Mouse (Mus musculus): ENCODE measurements at regions not wholly inside any gene's neighbourhood (a gene's known extent, or its start where the extent isn't known, plus 50 kb on each side); places are given as distances from the start of the nearest gene placed in this dataset.

DNA sequence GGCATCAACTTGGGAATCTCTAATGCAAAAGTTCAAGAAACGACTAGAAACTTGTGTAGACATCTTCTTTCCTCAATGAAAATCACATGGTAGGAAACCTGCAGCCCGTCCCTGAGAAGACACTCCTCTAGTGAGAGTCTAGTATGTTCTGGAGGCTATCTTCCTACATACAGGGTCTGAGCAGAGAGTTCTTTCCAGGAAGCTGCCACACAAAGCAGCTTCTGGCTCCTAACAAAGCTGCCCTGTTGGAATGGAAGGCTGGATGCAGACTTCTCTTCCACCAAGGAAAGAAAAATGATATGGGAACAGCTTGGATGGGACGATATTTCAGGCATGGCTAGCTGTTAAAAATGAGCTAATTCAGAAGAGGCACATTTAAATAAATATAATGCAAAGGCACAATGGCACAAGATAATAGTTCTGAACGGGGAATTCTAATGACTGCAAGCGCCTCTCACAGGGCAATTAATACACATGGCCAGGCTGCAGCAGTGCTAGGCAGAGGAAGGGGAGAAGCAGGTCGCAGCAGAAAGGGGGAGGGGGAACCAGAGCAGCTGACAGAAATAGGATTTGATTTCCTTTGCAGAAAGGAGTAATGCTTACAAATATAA is 391.4 kb upstream of the Plxna2 start:
- WGBS = 51% methylated on average over 6 of the region's 6 CpGs
- DNase-seq (ENCODE audit: low read depth, low spot score) = no peak

DNA sequence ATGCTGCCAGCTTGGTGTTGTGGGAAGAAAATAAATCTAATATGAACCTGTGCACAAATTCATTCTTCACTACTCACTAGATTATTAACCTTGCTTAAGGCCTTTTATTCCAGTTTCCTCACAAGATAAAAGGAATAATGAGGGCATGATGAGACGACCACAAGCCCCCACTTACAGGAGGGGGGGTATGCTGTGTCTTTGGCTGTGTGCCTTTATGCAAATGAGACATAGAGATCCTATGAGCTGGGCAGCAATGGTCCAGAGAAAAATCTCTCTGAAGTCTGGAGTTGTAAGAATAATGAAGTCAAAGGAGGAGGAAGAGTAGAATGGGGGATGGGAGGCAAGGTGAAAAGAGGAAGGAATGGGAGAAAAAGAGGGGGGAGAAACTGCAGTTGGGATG is 392.2 kb upstream of the Plxna2 start:
- 26% methylated on average over 1 of the region's 1 CpGs for WGBS

DNA sequence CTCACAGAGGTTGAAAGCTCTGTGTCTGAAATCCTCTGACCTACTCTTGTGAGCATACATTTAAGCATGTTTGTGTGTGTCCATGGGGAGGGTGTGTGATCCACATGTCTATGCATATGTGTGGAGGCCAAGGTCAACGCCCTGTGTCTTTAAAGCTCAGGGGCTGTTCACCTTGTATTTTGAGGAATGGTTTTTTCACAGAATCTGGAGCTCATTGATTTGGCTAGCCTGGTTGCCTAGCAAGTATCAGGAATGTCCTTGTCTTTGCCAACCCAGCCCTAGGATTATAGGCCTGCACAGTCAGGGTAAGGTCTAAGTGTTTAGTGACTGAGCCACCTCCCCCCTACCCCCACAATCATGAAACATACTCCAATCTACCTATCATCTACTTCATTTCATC is 394.0 kb upstream of the Plxna2 start:
- no peak for DNase-seq (ENCODE audit: low read depth, low spot score)
- 89% methylated on average over 1 of the region's 1 CpGs for WGBS

More for the DNA sequence above, 392.2 kb upstream of the Plxna2 start:
- no peak for DNase-seq (ENCODE audit: low read depth, low spot score)

DNA sequence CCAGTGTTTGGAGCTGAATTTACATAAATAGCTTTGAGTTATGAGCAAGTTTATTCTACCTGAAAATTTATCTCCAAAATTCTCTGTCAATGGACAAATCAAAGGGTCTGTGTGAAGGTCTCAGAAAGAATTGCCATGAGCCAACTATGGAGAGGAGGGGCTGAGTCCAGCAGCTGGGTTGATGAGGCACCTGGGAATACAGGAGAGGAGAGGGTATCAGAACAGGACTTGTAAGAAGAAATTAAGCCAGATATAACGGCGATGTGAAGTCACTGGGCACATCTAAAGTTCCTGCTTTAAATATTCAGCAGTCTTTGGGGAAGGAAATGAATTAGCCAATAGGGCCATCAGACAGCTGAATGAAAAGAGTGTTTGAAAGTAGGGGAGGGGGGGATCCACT is 394.4 kb upstream of the Plxna2 start:
- WGBS = 51% methylated on average over 2 of the region's 2 CpGs
- DNase-seq (ENCODE audit: low read depth, low spot score) = no peak

DNA sequence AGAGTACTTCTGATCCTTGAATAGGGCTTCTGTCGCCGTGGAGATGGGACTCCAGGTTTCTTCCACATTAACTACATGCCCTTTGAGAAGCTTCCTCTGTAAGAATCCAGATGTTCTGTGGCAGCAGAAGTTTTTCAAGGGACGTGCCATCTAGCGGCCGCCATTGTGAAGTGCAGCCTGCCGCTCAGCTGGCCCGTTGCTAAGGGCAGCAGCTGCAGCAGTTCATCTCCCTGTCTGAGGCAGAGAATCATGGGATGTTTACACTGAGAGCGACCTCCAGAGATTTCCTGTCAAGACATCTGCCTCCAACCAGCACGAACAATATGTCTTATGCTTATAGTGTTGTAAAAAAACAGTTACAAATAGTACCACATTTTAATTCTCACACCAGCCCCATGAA is 395.0 kb upstream of the Plxna2 start:
- DNase-seq (ENCODE audit: low read depth, low spot score) = no peak
- under 1% methylated on average over 9 of the region's 9 CpGs for WGBS

DNA sequence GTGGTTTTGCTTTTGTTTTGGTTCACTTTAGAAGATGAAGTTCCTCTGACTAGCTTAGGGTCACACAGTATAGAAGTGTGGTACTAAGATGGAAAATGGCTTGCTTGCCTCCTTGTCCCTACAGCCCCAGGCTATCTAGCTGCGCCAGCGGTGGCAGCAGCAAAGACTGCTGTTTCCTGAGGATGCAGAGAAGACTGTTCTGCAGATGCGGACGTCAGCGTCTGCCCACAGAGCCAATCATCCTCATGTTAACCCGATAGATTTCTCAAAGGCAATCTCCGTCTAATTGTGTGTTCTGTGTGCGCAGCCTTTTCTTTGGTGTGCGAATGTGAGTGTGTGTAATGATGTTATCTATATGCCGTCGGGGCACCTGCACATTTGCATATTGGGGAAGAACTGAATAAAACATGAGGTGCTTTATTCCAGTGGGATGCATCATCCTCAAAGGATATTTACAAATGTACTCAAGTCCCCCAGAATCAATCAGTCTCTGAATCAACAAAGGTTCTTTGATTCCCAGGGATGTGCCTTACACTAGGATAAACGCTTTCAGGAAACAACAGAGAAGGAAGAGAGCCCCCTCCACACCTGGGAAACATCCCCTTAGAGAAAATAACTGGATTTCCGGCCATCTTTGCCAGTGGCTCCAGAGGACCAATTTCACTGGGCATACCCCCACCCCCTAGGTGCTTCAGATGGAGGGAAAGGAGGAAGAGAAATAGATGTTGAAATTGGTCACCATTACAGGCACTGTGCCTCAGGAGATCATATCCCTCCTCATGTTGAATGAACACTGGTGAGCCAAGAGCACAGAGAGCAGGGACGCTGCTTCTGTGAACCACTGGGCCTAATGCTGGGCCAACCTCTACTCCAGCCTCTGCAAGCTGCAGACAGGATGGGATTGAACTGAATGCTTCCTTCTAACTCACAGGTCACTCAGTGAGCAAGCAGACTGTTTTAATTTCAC is 409.7 kb upstream of the Plxna2 start:
- WGBS = 58% methylated on average over 14 of the region's 14 CpGs
- DNase-seq (ENCODE audit: low read depth, low spot score) = no peak

DNA sequence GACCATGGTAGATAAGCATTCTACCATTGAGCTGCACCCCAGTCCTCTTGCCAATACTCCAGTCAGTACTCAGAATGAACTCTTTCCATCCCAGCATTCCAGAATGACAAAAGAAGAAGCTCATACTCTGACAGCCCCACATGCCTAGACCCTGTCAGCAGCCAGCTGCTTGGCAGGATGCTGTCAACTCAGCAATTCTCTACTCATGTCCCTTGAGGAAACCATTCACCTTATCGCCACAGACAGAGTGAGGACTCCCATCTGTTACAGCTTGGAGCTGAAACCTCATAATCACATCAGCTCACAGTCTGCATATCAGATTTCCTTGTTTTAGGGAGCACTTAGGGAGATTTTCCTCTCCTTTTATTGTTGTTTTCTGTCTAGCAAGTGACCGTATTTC is 420.5 kb upstream of the Plxna2 start:
- DNase-seq (ENCODE audit: low read depth, low spot score) = no peak
- 71% methylated on average over 2 of the region's 2 CpGs for WGBS

DNA sequence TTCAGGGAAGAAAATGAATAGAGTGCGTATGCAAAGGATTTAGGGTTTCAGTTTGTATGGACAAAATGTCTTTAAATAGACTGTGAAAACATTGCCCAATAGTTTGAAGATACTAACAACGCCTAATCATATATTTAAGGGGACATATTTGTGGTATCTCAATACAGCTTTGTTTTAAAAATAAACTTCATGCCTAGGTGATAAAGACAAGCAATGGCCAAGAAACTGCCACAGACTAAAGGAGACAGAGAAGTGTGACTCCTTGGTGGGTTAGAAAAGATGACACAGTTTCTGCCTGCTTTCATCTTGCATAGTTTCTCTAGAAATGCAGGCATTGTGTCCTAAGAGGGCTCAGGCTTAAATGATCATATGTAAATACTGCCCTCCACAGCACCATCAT is 435.7 kb upstream of the Plxna2 start:
- no peak for DNase-seq (ENCODE audit: low read depth, low spot score)
- 70% methylated on average over 2 of the region's 2 CpGs for WGBS

DNA sequence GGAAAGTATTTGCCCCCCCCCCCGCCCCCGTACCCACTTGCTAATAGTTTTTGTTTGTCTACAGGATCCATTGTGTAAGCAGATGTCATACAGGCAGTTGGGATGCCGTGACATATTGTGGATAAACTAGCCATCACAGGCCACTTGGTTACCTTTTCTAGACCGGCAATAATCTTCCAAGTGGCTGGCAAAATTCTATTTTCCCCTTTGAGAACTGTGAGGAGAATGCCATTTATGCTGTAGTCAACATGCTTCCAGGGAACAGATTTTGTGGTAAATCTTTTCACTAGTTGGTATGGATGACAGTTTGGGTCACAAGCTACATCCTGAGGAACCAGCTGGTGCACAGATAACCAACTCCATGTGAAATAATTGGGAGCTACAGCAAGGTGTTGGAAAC is 456.5 kb upstream of the Plxna2 start:
- WGBS = 77% methylated on average over 4 of the region's 4 CpGs
- no peak for DNase-seq (ENCODE audit: low read depth, low spot score)

DNA sequence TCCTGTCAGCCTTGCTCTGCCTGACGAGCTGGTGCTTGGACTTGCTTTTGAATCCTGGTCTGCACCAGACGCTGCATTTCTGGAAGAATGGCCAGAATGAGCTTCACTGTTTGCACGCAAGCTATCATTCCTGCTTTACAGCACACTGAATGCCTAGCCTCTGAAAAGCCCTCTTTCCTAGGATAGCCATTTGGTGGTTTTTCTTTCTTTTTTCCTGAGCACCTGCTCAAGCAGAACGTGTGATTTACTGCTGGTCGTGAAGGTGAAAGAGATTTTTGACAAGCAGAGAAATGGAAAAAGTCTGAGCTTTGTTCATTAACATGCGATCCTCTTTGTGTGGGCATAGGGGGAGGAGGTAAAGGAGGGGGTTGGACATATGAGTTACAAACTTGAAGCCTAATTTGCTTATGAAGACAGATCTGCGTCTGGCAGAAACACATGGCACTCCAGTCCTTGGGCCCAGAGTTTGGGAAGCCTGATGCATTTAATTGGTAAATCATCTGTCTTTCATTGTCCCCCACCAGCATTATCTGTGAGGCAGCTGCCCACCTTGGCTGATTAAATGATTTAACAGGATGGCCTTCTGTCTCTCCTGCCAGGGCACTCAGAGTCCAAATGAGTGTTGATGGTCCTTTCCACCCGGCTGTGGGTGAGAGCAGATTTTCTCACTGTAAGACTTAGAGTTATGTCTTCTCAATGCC is 457.1 kb upstream of the Plxna2 start:
- 50% methylated on average over 8 of the region's 8 CpGs for WGBS

DNA sequence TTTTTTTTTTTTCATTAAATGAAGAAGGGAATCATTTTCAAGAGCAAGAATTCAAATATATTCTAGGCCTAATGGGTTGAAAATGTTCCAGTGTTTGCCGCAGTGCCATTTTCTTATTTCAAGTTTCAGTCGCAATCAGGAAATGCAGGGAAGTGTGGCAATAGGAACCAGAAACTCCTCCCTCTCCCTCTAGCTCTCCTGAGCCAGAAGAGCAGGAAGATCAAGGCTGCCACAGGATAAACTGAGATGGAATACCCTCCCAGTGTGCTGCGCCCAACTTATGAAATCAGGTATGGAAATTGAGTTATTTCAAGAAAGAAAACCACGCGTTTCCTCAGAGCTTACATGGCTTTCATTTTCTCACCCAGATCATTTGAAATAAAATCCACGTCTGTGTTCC is 460.8 kb upstream of the Plxna2 start:
- WGBS = 85% methylated on average over 6 of the region's 6 CpGs
- DNase-seq (ENCODE audit: low read depth, low spot score) = no peak

More for the DNA sequence above, 457.1 kb upstream of the Plxna2 start:
- no peak for DNase-seq (ENCODE audit: low read depth, low spot score)

DNA sequence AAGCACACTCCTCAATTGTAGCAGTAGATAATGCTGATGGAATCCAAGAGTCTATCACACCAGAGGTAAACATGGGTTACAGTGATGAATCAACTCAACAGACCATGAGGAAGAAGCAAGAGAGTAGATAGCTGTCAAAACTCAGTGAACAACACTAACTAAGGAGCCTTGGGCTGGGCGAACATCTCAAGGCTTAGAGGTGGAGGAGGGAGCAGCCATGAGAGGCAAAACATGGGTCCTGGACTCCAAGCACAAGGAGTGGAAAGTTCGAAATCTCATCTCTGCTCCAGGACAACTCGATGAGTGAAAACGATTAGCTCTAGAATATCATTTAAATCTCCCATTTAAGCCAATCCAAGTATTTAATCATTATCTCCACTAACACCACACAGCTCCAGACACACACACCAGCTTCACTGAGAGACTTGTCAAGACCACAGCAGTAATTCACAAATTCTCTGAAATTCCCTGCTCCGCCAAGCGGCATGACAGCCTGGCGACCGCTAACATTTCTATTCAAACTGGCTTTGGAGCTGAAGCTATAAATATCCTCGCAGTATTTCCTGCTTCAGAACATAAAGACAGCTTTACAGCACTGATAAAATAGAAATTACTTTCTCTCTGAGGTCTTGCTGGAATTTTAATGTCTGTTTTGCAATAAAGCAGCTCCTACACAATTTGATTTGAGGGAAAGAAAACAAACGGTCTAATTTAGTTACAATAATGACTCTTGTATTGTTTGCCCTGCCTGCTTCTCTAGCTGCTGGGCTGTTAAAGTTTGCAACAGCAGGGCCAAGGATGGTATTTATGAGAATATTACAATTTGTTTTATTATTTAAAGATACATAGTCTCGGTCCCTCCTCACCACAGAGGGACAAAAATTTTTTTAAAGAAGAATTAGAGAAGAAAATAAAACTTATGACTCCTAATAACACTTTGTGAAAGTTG is 469.3 kb upstream of the Plxna2 start:
- 23% methylated on average over 11 of the region's 11 CpGs for WGBS
- DNase-seq (ENCODE audit: low read depth, low spot score) = no peak

DNA sequence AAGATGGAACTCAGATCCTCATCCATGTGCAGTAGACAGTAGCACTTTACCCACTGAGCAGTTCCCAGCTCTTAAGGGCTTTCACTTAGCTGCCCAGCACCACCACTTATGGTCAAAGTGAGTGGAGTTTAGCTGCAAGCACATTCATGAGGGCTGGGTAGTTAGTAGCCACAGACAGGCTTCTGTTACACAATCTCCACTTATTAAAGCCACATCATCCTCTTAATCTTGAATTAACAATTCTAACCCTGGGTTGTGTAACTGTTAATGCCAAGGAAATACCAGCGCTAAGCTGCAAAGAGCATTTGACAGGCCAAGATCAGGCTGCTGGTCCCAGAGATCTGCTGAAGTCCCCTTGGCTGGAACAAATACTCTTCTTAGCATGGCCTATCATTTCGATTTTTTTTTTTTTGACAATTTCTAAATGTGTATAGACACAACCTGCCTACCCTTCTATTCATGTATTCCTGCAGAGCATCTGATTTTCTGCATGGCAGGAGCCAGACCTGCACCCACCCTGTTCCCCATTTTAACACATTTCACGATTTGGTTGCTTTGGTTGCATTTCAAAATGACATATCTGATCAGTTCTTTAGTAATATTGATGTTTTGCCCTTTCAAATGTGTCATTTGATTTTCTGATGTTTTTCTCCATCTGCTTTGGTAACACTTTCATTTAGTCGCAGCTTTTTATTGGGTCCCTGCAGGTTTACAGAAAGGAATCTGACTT is 500.2 kb upstream of the Plxna2 start:
- 79% methylated on average over 4 of the region's 4 CpGs for WGBS
- DNase-seq (ENCODE audit: low read depth, low spot score) = no peak

DNA sequence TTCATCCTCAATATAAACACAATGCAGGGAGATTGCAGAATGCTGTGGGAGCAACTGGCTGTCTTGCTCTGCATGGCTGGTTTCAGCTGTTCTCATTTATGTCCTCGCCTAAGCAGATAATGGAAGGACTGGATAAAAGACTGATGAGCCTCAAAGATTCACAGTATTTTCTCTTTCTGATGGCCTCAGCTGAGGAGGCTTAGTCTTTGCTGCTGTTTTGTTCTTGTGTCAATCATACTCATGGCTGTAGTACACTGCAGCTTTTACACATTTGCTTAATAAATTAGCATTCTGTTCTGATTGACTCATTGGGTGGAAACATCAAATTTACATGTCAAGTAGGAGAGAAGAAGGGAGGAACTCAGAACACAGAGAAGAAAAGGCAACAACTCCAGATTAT is 503.6 kb upstream of the Plxna2 start:
- DNase-seq (ENCODE audit: low read depth, low spot score) = no peak
- 96% methylated on average over 1 of the region's 1 CpGs for WGBS

DNA sequence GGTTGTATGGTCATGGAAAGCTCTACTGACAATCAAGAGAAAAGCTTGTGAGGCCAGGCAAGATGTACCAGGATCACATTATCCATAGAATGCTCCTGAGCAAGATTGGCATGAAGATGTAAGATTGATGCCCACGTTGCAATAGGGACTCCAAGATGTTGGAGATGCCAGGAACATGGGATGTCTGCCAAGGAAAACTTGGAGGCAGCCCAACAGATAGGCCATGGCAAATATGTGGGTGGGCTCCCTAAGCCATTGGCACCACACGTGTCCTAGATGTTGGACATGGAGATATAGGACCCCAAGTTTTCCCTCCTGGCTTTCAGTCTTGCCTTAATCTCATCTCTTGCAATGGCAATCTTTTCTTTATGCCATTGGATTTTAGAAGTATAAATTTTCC is 506.1 kb upstream of the Plxna2 start:
- DNase-seq (ENCODE audit: low read depth, low spot score) = no peak
- 40% methylated on average over 2 of the region's 2 CpGs for WGBS

DNA sequence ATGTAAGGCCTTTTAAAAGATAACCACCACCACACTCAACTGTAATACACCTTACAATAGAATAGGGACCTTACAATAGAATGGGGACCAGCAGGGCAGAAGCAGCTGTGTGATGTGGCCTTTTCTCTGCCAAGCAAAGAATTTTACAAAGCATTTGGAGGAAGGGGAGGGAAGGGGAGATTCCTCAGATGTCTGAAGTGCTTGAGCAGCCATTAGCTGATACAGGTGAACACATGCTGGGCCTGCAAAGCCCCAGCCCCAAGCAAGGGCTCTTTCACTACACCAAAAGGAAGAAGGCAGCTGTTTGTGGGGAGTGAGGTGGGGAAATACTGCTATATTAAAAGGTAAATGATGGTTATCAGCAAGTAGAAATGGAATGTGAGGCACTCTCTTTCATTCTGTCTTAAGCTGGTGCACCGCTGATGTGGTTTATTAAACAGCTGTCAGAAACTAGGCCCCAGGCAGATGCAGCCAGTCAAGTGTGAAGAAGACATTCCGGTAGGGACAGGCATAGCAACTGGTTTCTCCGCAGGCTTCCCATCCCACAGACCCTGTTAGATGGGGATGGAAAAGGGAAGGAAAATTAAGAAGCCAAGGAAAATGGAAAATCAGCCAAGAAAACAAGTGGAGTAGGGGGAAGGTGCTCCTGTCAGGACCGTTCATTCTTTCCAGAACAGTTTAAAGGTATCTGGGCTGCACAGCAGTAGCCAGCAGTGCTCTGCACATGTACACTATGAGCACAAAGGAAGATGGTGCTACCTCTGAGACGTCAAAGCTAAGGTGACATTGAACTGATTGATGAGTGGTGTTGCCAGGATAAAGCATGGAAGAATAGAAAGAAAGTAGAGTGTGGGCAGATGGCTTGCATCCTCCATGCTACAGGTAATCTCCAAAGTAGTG is 508.6 kb upstream of the Plxna2 start:
- no peak for DNase-seq (ENCODE audit: low read depth, low spot score)
- 87% methylated on average over 5 of the region's 5 CpGs for WGBS

DNA sequence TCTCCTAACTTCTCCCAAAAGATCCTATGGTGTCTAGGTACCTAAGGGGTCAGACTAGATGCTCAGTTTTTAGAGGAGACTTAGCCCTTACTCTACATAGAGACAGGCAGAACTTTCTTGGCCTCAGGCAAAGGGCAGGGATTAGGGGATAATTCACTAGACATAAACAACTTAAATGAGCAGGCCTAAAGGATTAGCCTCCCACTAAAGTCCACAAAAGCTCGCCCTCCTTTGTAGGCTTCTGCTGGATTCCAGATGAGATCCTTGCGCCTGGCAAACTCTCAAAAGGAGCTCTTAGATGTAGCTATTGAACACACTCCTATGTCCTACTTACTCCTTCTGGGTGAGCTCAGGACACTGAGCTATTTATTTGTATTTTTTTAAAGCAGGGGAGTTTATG is 509.9 kb upstream of the Plxna2 start:
- WGBS = 25% methylated on average over 2 of the region's 2 CpGs
- DNase-seq (ENCODE audit: low read depth, low spot score) = no peak

Measured in large intestine, adult 2 months (tissue).